Mouse (Mus musculus): ENCODE data around the gene Usp18.

Gene Usp18

GRCm38 (mm10) chr6:121224993-121225392, 20.7 kb upstream of the Usp18 start:
- DNase-seq (ENCODE audit: low spot score in 2 of 2): no peak

DNA sequence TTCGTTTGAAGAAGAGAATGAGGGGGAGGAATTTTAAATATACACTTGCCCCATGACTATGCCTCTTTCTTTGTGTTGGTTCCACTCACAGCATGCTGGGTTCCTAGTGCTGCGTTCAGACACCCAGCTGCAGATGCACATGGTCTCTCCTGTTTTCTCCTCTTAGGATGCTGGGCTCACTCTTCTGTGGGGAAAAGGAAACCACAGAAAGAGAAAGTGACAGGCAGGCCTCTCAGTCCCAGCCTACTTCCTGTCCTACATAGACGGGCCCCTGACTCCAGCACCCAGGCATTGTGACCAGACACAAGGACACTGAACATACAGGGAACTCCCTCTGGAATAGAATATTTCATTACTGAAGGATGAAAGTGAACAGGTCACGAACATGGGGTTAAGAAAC, 19.7 kb upstream of the Usp18 start:
- DNase-seq (ENCODE audit: low spot score in 2 of 2): no peak

DNA sequence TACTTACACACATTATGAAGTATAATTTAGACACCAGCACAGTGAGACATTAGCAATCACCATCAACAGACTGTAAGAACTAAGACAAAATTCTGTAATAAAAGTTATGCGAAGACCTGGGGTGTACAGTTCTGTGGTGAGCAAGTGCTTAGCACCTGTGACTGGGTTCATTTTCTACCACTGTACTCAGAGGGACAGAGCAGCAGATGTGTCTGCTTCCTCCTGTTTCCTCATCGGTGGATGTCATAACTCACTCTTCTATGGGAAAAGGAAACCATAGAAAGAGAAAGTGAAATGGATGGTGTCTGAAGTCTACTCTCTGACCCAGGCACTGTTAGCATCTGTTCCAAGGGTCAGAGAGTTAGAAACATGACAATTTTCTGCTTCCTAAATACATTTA, 19.0 kb upstream of the Usp18 start:
- DNase-seq (ENCODE audit: low spot score in 2 of 2): no peak

GRCm38 (mm10) chr6:121228421-121228820, 17.3 kb upstream of the Usp18 start:
- no peak for DNase-seq (ENCODE audit: low spot score in 2 of 2)

- no peak for DNase-seq (ENCODE audit: low spot score in 2 of 2)
Measured at GRCm38 (mm10) chr6:121232652-121233051, 13.1 kb upstream of the Usp18 start.

DNA sequence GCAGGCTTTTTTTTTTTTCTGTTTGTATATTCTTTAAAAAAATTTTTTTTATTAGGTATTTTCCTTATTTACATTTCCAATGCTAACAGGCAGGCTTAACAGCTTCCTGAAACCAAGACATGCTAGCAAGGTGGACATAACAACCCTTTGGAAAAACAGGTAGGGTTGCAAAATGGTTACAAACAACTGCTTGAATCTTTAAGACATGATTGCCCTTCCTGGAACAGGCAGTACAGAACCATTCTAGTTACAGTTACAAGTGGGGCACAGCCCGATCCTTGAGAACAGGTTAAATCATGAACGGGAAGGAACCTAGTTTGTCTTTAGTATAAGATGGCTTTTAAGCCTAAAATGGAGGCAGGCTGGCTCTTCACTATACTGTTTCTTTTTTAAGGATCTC, 9.3 kb upstream of the Usp18 start:
- DNase-seq (ENCODE audit: low spot score in 2 of 2): no peak

- DNase-seq (ENCODE audit: low spot score in 2 of 2): no peak
Measured at GRCm38 (mm10) chr6:121238209-121238608, 7.5 kb upstream of the Usp18 start.

- DNase-seq (ENCODE audit: low spot score in 2 of 2): no peak
Measured at GRCm38 (mm10) chr6:121241780-121242179, 3.9 kb upstream of the Usp18 start.

- no peak for DNase-seq (ENCODE audit: low spot score in 2 of 2)
Measured at GRCm38 (mm10) chr6:121243161-121243560, 2.5 kb upstream of the Usp18 start.

GRCm38 (mm10) chr6:121246037-121246361, 293 bp downstream of the Usp18 start:
- no peak for DNase-seq (ENCODE audit: low spot score in 2 of 2)

- no peak for DNase-seq (ENCODE audit: low spot score in 2 of 2)
Measured at GRCm38 (mm10) chr6:121250406-121250805, 4.7 kb downstream of the Usp18 start.

DNA sequence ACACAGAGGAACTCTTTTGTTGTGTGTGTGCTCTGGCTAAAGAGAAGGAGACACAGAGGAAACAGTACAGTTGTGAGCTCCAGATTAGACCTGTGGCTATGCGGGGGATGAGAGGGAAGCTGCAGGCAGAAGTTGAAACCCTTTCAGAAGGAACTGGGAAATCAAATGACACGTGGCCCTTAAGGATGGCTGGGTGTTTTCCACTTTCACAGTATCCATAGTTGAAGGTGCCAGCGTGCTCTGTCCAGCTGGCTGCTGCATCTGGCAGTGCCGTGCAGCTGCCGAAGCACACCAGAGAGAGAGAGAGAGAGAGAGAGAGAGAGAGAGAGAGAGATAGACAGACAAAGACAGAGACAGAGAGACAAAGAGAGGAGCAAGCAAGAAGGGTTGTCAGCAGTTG, 5.5 kb downstream of the Usp18 start:
- DNase-seq (ENCODE audit: low spot score in 2 of 2): no peak

GRCm38 (mm10) chr6:121260548-121260947, 14.8 kb downstream of the Usp18 start:
- DNase-seq (ENCODE audit: low spot score in 2 of 2): peak; percentile 56 to 79

- DNase-seq (ENCODE audit: low spot score in 2 of 2): no peak
Measured at GRCm38 (mm10) chr6:121261233-121261632, 15.5 kb downstream of the Usp18 start.

GRCm38 (mm10) chr6:121262004-121262403, 16.3 kb downstream of the Usp18 start:
- no peak for DNase-seq (ENCODE audit: low spot score in 2 of 2)

- no peak for DNase-seq (ENCODE audit: low spot score in 2 of 2)
Measured at GRCm38 (mm10) chr6:121262496-121262895, 16.8 kb downstream of the Usp18 start.

- DNase-seq (ENCODE audit: low spot score in 2 of 2): no peak
Measured at GRCm38 (mm10) chr6:121270156-121270555, 24.4 kb downstream of the Usp18 start.

DNA sequence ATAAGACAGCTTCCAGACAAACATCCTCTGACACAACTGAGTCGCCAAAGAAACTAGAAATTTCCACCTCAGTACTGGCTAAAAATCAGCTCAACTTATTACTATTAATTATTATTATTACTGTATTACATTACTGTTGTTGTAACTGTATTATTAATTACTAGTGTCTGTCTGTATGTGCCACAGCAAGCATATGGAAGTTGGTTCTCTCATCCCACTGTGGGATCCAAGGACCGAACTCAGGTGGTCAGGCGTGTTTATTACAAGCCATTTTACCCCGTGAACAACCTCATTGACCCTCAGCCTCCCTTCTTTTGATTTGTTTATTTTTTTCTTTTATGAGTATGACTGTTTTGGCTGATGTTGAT, 26.0 kb downstream of the Usp18 start:
- DNase-seq (ENCODE audit: low spot score in 2 of 2): no peak

GRCm38 (mm10) chr6:121272075-121272800, 26.5 kb downstream of the Usp18 start:
- peak; percentile 74 to 75 for DNase-seq (ENCODE audit: low spot score in 2 of 2)

- DNase-seq (ENCODE audit: low spot score in 2 of 2): no peak
Measured at GRCm38 (mm10) chr6:121274356-121274755, 28.6 kb downstream of the Usp18 start.

GRCm38 (mm10) chr6:121284132-121284531, 38.4 kb downstream of the Usp18 start:
- no peak for DNase-seq (ENCODE audit: low spot score in 2 of 2)

- no peak for DNase-seq (ENCODE audit: low spot score in 2 of 2)
Measured at GRCm38 (mm10) chr6:121299317-121299716, 53.6 kb downstream of the Usp18 start.

DNA sequence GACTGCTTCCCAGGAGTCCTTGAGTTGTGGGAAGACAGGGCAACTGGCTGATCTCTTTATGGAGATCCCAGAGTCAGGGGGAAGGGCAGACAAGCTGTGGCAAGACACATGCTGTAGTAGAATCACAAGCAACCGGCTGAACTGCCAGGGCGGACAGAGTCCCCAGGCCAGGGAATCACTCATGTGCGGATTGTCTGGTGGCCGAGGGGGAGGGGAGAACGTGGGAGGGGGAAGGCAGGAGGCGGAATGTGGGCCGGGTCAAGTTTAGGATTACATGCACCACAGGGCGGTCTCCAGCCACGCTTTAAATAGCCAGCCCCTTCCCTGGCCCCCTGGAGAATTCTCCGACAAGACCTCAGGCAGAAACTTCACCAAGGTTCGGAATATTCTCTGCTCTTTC, 54.2 kb downstream of the Usp18 start, which contains the start of gene Slc6a13:
Gene Slc6a13 (plus strand): TSS at position 274 of the 400 bp plus-strand sequence.
- DNase-seq (ENCODE audit: low spot score in 2 of 2): no peak

GRCm38 (mm10) chr6:121300504-121300903, 54.8 kb downstream of the Usp18 start:
- DNase-seq (ENCODE audit: low spot score in 2 of 2): no peak

Measured in frontal cortex, postnatal 25 days (tissue).